Mouse (Mus musculus): ENCODE data around the gene Ptprk. TPM values are rescaled to one million over a fixed set of nuclear protein-coding genes. Genes with fewer than 3 reads are reported as not detected.

The Ptprk gene
- polyA plus RNA-seq, 1 experiment from 2014 or later: 15.2 TPM

GRCm38 (mm10) chr10:28414823-28415222 is 340.2 kb downstream of the Ptprk start:
- Histone ChIP-seq H3K36me3 (ENCODE audit: control insufficient read depth, insufficient read depth, low read length) (no peaks in the 10 kb centered on the region), H3K27me3 (replicated peaks; ENCODE audit: control insufficient read depth, insufficient read depth, low read length) (no peaks in the 10 kb centered on the region), H3K27ac (ENCODE audit: low read depth, low read length) (no peak overlapping the region), H3K4me3 (ENCODE audit: low read depth, low read length) (no peak overlapping the region), H3K9me3 (ENCODE audit: control insufficient read depth, low read length) (no peaks in the 10 kb centered on the region), H3K4me2 (no peak overlapping the region), H3K4me1 (replicated peaks; ENCODE audit: control insufficient read depth, insufficient read depth, low read length) (no peaks in the 10 kb centered on the region), H3K9ac (ENCODE audit: low read depth, low read length) (no peak overlapping the region)
- ATAC-seq (replicated peaks; ENCODE audit: low FRiP score): no peak
- DNase-seq (ENCODE audit: low spot score): no peak
- WGBS: 58% methylated on average over 4 of the region's 4 CpGs

- 48% methylated on average over 3 of the region's 3 CpGs for WGBS
- DNase-seq (ENCODE audit: low spot score): no peak
- H3K9me3 ChIP-seq (ENCODE audit: control insufficient read depth, low read length): no peaks in the 10 kb centered on the region
- no peak overlapping the region for H3K4me3 ChIP-seq (ENCODE audit: low read depth, low read length)
- no peak overlapping the region for H3K27ac ChIP-seq (ENCODE audit: low read depth, low read length)
- no peak overlapping the region for H3K4me2 ChIP-seq
- H3K4me1 ChIP-seq (replicated peaks; ENCODE audit: control insufficient read depth, insufficient read depth, low read length): no peaks in the 10 kb centered on the region
- no peak overlapping the region for H3K9ac ChIP-seq (ENCODE audit: low read depth, low read length)
- ATAC-seq (replicated peaks; ENCODE audit: low FRiP score): no peak; the same call in 1 of the 2 replicates
- H3K36me3 ChIP-seq (ENCODE audit: control insufficient read depth, insufficient read depth, low read length): no peaks in the 10 kb centered on the region
- H3K27me3 ChIP-seq (replicated peaks; ENCODE audit: control insufficient read depth, insufficient read depth, low read length): no peaks in the 10 kb centered on the region
These were observed 348.0 kb downstream of the Ptprk start for GRCm38 (mm10) chr10:28422622-28423021.

GRCm38 (mm10) chr10:28425371-28425770 is 350.8 kb downstream of the Ptprk start:
- Histone ChIP-seq H3K4me2 (no peak overlapping the region), H3K9me3 (ENCODE audit: control insufficient read depth, low read length) (no peaks in the 10 kb centered on the region), H3K4me3 (ENCODE audit: low read depth, low read length) (no peak overlapping the region), H3K27ac (ENCODE audit: low read depth, low read length) (no peak overlapping the region), H3K4me1 (replicated peaks; ENCODE audit: control insufficient read depth, insufficient read depth, low read length) (no peaks in the 10 kb centered on the region), H3K9ac (ENCODE audit: low read depth, low read length) (no peak overlapping the region), H3K27me3 (replicated peaks; ENCODE audit: control insufficient read depth, insufficient read depth, low read length) (no peaks in the 10 kb centered on the region), H3K36me3 (ENCODE audit: control insufficient read depth, insufficient read depth, low read length) (no peaks in the 10 kb centered on the region)
- DNase-seq (ENCODE audit: low spot score): no peak
- ATAC-seq (replicated peaks; ENCODE audit: low FRiP score): no peak

- DNase-seq (ENCODE audit: low spot score): no peak
- no peak for ATAC-seq (replicated peaks; ENCODE audit: low FRiP score)
- Histone ChIP-seq H3K4me2 (no peak overlapping the region), H3K27me3 (replicated peaks; ENCODE audit: control insufficient read depth, insufficient read depth, low read length) (no peaks in the 10 kb centered on the region), H3K4me3 (ENCODE audit: low read depth, low read length) (no peak overlapping the region), H3K4me1 (replicated peaks; ENCODE audit: control insufficient read depth, insufficient read depth, low read length) (no peaks in the 10 kb centered on the region), H3K9ac (ENCODE audit: low read depth, low read length) (no peak overlapping the region), H3K36me3 (ENCODE audit: control insufficient read depth, insufficient read depth, low read length) (no peaks in the 10 kb centered on the region), H3K27ac (ENCODE audit: low read depth, low read length) (no peak overlapping the region), H3K9me3 (ENCODE audit: control insufficient read depth, low read length) (no peaks in the 10 kb centered on the region)
- 90% methylated on average over 1 of the region's 1 CpGs for WGBS
These were observed 361.5 kb downstream of the Ptprk start for GRCm38 (mm10) chr10:28436084-28436483.

DNA sequence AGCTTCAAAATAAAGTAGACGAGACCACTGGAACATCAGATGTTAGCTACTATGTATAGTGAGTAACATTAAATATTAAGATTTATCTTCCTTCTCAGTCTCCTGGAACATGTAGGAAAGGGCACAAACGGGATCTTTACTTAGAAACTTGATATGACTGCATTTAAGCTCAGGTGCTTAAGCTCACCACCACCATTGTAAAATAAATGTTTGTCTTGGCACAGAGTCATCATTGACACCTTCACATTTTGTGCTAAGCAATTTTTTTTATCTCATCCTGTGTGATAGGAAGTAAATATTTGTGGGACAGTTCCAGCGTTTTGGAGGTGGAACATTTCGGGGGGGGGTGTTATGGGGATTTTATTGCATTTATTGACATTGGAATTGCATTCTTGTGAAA is 375.2 kb downstream of the Ptprk start:
- WGBS: 69% methylated on average over 4 of the region's 4 CpGs
- no peaks in the 10 kb centered on the region for H3K27me3 ChIP-seq (replicated peaks; ENCODE audit: control insufficient read depth, insufficient read depth, low read length)

GRCm38 (mm10) chr10:28450642-28451041 is 376.0 kb downstream of the Ptprk start:
- H3K27me3 ChIP-seq (replicated peaks; ENCODE audit: control insufficient read depth, insufficient read depth, low read length): no peaks in the 10 kb centered on the region
- no peak overlapping the region for H3K27ac ChIP-seq (ENCODE audit: low read depth, low read length)
- H3K4me3 ChIP-seq (ENCODE audit: low read depth, low read length): no peak overlapping the region
- ATAC-seq (replicated peaks; ENCODE audit: low FRiP score) (no peak), DNase-seq (ENCODE audit: low spot score) (no peak)
- H3K9me3 ChIP-seq (ENCODE audit: control insufficient read depth, low read length): no peaks in the 10 kb centered on the region
- no peaks in the 10 kb centered on the region for H3K36me3 ChIP-seq (ENCODE audit: control insufficient read depth, insufficient read depth, low read length)
- H3K4me2 ChIP-seq: no peak overlapping the region
- H3K9ac ChIP-seq (ENCODE audit: low read depth, low read length): no peak overlapping the region
- H3K4me1 ChIP-seq (replicated peaks; ENCODE audit: control insufficient read depth, insufficient read depth, low read length): no peaks in the 10 kb centered on the region
- 96% methylated on average over 1 of the region's 1 CpGs for WGBS

More for the DNA sequence above, 375.2 kb downstream of the Ptprk start:
- Histone ChIP-seq H3K27ac (ENCODE audit: low read depth, low read length) (no peak overlapping the region), H3K4me3 (ENCODE audit: low read depth, low read length) (no peak overlapping the region), H3K4me1 (replicated peaks; ENCODE audit: control insufficient read depth, insufficient read depth, low read length) (no peaks in the 10 kb centered on the region), H3K9me3 (ENCODE audit: control insufficient read depth, low read length) (no peaks in the 10 kb centered on the region), H3K9ac (ENCODE audit: low read depth, low read length) (no peak overlapping the region), H3K4me2 (no peak overlapping the region), H3K36me3 (ENCODE audit: control insufficient read depth, insufficient read depth, low read length) (no peaks in the 10 kb centered on the region)
- ATAC-seq (replicated peaks; ENCODE audit: low FRiP score): no peak
- no peak for DNase-seq (ENCODE audit: low spot score)

DNA sequence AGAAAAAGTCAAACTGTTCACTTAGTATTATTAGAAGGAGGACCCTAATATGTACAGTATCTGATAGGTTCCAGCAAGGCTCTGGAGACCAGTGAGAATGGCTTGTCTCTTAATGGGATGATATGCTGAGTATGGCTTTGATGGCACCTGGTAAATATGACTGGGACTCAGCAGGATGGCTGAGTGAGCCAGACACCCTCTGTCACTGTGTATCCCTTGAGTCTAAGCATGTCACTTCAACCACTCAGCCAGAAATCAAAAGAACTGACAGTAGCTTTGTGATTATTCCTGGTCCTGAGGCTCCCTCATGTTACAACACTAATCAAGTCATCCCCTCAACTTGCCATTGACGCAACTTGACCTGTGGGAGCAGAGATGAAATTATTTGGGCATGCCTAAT is 383.4 kb downstream of the Ptprk start:
- Histone ChIP-seq H3K4me3 (ENCODE audit: low read depth, low read length) (no peak overlapping the region), H3K27me3 (replicated peaks; ENCODE audit: control insufficient read depth, insufficient read depth, low read length) (no peaks in the 10 kb centered on the region), H3K4me2 (no peak overlapping the region), H3K36me3 (ENCODE audit: control insufficient read depth, insufficient read depth, low read length) (no peaks in the 10 kb centered on the region), H3K27ac (ENCODE audit: low read depth, low read length) (no peak overlapping the region), H3K9me3 (ENCODE audit: control insufficient read depth, low read length) (no peaks in the 10 kb centered on the region), H3K9ac (ENCODE audit: low read depth, low read length) (no peak overlapping the region), H3K4me1 (replicated peaks; ENCODE audit: control insufficient read depth, insufficient read depth, low read length) (no peaks in the 10 kb centered on the region)
- DNase-seq (ENCODE audit: low spot score) (no peak), ATAC-seq (replicated peaks; ENCODE audit: low FRiP score) (no peak)
- WGBS: 90% methylated on average over 1 of the region's 1 CpGs

DNA sequence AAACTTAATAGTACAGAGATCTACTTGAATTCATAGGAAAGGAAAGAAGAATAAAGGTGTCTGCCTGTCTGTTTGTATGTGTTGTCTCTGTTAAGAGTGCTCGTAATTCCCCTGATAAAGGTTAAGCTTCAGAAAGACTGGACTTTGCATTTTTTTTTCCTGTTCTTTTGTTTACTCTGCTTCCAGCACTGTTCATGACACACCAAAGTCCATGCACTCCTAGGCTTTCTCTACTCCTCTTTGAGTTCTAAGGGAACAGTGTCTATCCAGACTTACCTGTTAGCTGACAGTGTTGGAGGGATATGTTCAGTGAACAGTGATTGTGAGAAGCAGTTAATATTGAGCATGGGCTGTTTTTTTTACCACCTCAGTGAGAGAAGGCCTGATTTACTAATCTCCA is 385.3 kb downstream of the Ptprk start:
- Histone ChIP-seq H3K4me3 (ENCODE audit: low read depth, low read length) (no peak overlapping the region), H3K4me2 (no peak overlapping the region), H3K27me3 (replicated peaks; ENCODE audit: control insufficient read depth, insufficient read depth, low read length) (no peaks in the 10 kb centered on the region), H3K9ac (ENCODE audit: low read depth, low read length) (no peak overlapping the region), H3K9me3 (ENCODE audit: control insufficient read depth, low read length) (no peaks in the 10 kb centered on the region), H3K36me3 (ENCODE audit: control insufficient read depth, insufficient read depth, low read length) (no peaks in the 10 kb centered on the region), H3K27ac (ENCODE audit: low read depth, low read length) (no peak overlapping the region), H3K4me1 (replicated peaks; ENCODE audit: control insufficient read depth, insufficient read depth, low read length) (no peaks in the 10 kb centered on the region)
- 75% methylated on average over 1 of the region's 1 CpGs for WGBS
- DNase-seq (ENCODE audit: low spot score) (no peak), ATAC-seq (replicated peaks; ENCODE audit: low FRiP score) (peak; percentile 56; the same call in 1 of the 2 replicates)

DNA sequence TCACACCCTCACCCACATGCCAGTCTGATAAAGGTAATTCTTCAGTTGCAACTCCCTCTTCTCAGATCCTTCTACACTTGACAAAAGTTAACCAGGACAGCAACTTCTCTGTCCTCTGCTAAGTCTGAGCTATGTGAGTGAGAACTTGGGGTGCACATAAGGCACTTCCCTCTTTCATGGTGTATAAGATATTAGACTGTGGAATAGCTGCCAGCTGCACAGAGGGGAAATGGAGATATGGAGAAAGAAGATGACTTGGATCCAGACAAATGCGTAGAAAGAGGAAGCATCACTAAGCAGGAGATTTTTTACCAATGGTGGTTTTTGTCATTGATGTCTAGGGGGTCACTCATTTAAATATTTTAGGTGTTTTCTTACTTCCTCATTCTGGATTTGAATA is 389.1 kb downstream of the Ptprk start:
- Histone ChIP-seq H3K9me3 (ENCODE audit: control insufficient read depth, low read length) (no peaks in the 10 kb centered on the region), H3K9ac (ENCODE audit: low read depth, low read length) (no peak overlapping the region), H3K4me2 (no peak overlapping the region), H3K4me1 (replicated peaks; ENCODE audit: control insufficient read depth, insufficient read depth, low read length) (no peaks in the 10 kb centered on the region), H3K27me3 (replicated peaks; ENCODE audit: control insufficient read depth, insufficient read depth, low read length) (no peaks in the 10 kb centered on the region), H3K36me3 (ENCODE audit: control insufficient read depth, insufficient read depth, low read length) (no peaks in the 10 kb centered on the region), H3K27ac (ENCODE audit: low read depth, low read length) (no peak overlapping the region), H3K4me3 (ENCODE audit: low read depth, low read length) (no peak overlapping the region)
- WGBS: 62% methylated on average over 1 of the region's 1 CpGs
- ATAC-seq (replicated peaks; ENCODE audit: low FRiP score) (no peak), DNase-seq (ENCODE audit: low spot score) (no peak)

All from liver, embryonic 11.5 days (tissue).